Mouse (Mus musculus): ENCODE results near the gene Stk33. TPM values are rescaled to one million over a fixed set of nuclear protein-coding genes. Genes with fewer than 3 reads are reported as not detected.

Gene Stk33
- polyA plus RNA-seq, 1 experiment: 0.48 TPM

GRCm38 (mm10) chr7:109275901-109276300 is 163.0 kb downstream of the Stk33 start:
- Histone ChIP-seq H3K4me1 (ENCODE audit: control insufficient read depth, insufficient read depth, low read length) (no peaks in the 10 kb centered on the region), H3K9me3 (replicated peaks; ENCODE audit: control insufficient read depth, insufficient read depth, low read length, poor library complexity, severe bottlenecking) (no peaks in the 10 kb centered on the region), H3K9ac (ENCODE audit: low read depth, poor library complexity, severe bottlenecking) (no peak overlapping the region), H3K27ac (ENCODE audit: insufficient read depth, low read length) (no peak overlapping the region), H3K27me3 (ENCODE audit: control insufficient read depth, insufficient read depth, low read length, poor library complexity, severe bottlenecking) (no peaks in the 10 kb centered on the region), H3K4me3 (ENCODE audit: low read depth, low read length) (no peak overlapping the region), H3K36me3 (ENCODE audit: control insufficient read depth, insufficient read depth, low read length, poor library complexity, severe bottlenecking) (no peaks in the 10 kb centered on the region)
- TF ChIP-seq CTCF (IDR thresholded peaks at IDR 0.05; ENCODE audit: low read depth, low read length): no peak
- no peak for TF ChIP-seq EP300 (IDR thresholded peaks at IDR 0.05; ENCODE audit: insufficient read depth, low read depth, low read length)
- TF ChIP-seq POLR2A (IDR thresholded peaks at IDR 0.05; ENCODE audit: insufficient read depth, low read length): no peak

GRCm38 (mm10) chr7:109275151-109275550 is 163.7 kb downstream of the Stk33 start:
- Histone ChIP-seq H3K9ac (ENCODE audit: low read depth, poor library complexity, severe bottlenecking) (no peak overlapping the region), H3K27ac (ENCODE audit: insufficient read depth, low read length) (no peak overlapping the region), H3K4me1 (ENCODE audit: control insufficient read depth, insufficient read depth, low read length) (no peaks in the 10 kb centered on the region), H3K36me3 (ENCODE audit: control insufficient read depth, insufficient read depth, low read length, poor library complexity, severe bottlenecking) (no peaks in the 10 kb centered on the region), H3K4me3 (ENCODE audit: low read depth, low read length) (no peak overlapping the region), H3K9me3 (replicated peaks; ENCODE audit: control insufficient read depth, insufficient read depth, low read length, poor library complexity, severe bottlenecking) (no peaks in the 10 kb centered on the region), H3K27me3 (ENCODE audit: control insufficient read depth, insufficient read depth, low read length, poor library complexity, severe bottlenecking) (no peaks in the 10 kb centered on the region)
- TF ChIP-seq EP300 (IDR thresholded peaks at IDR 0.05; ENCODE audit: insufficient read depth, low read depth, low read length) (no peak), POLR2A (IDR thresholded peaks at IDR 0.05; ENCODE audit: insufficient read depth, low read length) (no peak), CTCF (IDR thresholded peaks at IDR 0.05; ENCODE audit: low read depth, low read length) (no peak)

- Histone ChIP-seq H3K4me3 (ENCODE audit: low read depth, low read length) (no peak overlapping the region), H3K36me3 (ENCODE audit: control insufficient read depth, insufficient read depth, low read length, poor library complexity, severe bottlenecking) (no peaks in the 10 kb centered on the region), H3K27ac (ENCODE audit: insufficient read depth, low read length) (no peak overlapping the region), H3K4me1 (ENCODE audit: control insufficient read depth, insufficient read depth, low read length) (no peaks in the 10 kb centered on the region), H3K9ac (ENCODE audit: low read depth, poor library complexity, severe bottlenecking) (no peak overlapping the region), H3K9me3 (replicated peaks; ENCODE audit: control insufficient read depth, insufficient read depth, low read length, poor library complexity, severe bottlenecking) (no peaks in the 10 kb centered on the region), H3K27me3 (ENCODE audit: control insufficient read depth, insufficient read depth, low read length, poor library complexity, severe bottlenecking) (no peaks in the 10 kb centered on the region)
- TF ChIP-seq CTCF (IDR thresholded peaks at IDR 0.05; ENCODE audit: low read depth, low read length) (no peak), POLR2A (IDR thresholded peaks at IDR 0.05; ENCODE audit: insufficient read depth, low read length) (no peak), EP300 (IDR thresholded peaks at IDR 0.05; ENCODE audit: insufficient read depth, low read depth, low read length) (no peak)
Measured at GRCm38 (mm10) chr7:109274289-109274688, 164.6 kb downstream of the Stk33 start.

- Histone ChIP-seq H3K4me1 (ENCODE audit: control insufficient read depth, insufficient read depth, low read length) (no peaks in the 10 kb centered on the region), H3K36me3 (ENCODE audit: control insufficient read depth, insufficient read depth, low read length, poor library complexity, severe bottlenecking) (no peaks in the 10 kb centered on the region), H3K9ac (ENCODE audit: low read depth, poor library complexity, severe bottlenecking) (no peak overlapping the region), H3K27ac (ENCODE audit: insufficient read depth, low read length) (no peak overlapping the region), H3K4me3 (ENCODE audit: low read depth, low read length) (no peak overlapping the region), H3K9me3 (replicated peaks; ENCODE audit: control insufficient read depth, insufficient read depth, low read length, poor library complexity, severe bottlenecking) (no peaks in the 10 kb centered on the region), H3K27me3 (ENCODE audit: control insufficient read depth, insufficient read depth, low read length, poor library complexity, severe bottlenecking) (no peaks in the 10 kb centered on the region)
- no peak for TF ChIP-seq CTCF (IDR thresholded peaks at IDR 0.05; ENCODE audit: low read depth, low read length)
- no peak for TF ChIP-seq POLR2A (IDR thresholded peaks at IDR 0.05; ENCODE audit: insufficient read depth, low read length)
- no peak for TF ChIP-seq EP300 (IDR thresholded peaks at IDR 0.05; ENCODE audit: insufficient read depth, low read depth, low read length)
Measured at GRCm38 (mm10) chr7:109269046-109269445, 169.8 kb downstream of the Stk33 start.

- no peak overlapping the region for H3K27ac ChIP-seq (ENCODE audit: insufficient read depth, low read length)
- H3K4me1 ChIP-seq (ENCODE audit: control insufficient read depth, insufficient read depth, low read length): no peaks in the 10 kb centered on the region
- no peak overlapping the region for H3K4me3 ChIP-seq (ENCODE audit: low read depth, low read length)
- H3K9ac ChIP-seq (ENCODE audit: low read depth, poor library complexity, severe bottlenecking): no peak overlapping the region
- no peaks in the 10 kb centered on the region for H3K27me3 ChIP-seq (ENCODE audit: control insufficient read depth, insufficient read depth, low read length, poor library complexity, severe bottlenecking)
- no peaks in the 10 kb centered on the region for H3K9me3 ChIP-seq (replicated peaks; ENCODE audit: control insufficient read depth, insufficient read depth, low read length, poor library complexity, severe bottlenecking)
- H3K36me3 ChIP-seq (ENCODE audit: control insufficient read depth, insufficient read depth, low read length, poor library complexity, severe bottlenecking): no peaks in the 10 kb centered on the region
- no peak for TF ChIP-seq EP300 (IDR thresholded peaks at IDR 0.05; ENCODE audit: insufficient read depth, low read depth, low read length)
- no peak for TF ChIP-seq POLR2A (IDR thresholded peaks at IDR 0.05; ENCODE audit: insufficient read depth, low read length)
- no peak for TF ChIP-seq CTCF (IDR thresholded peaks at IDR 0.05; ENCODE audit: low read depth, low read length)
Measured at GRCm38 (mm10) chr7:109267370-109267769, 171.5 kb downstream of the Stk33 start.

- no peak overlapping the region for H3K4me3 ChIP-seq (ENCODE audit: low read depth, low read length)
- no peaks in the 10 kb centered on the region for H3K36me3 ChIP-seq (ENCODE audit: control insufficient read depth, insufficient read depth, low read length, poor library complexity, severe bottlenecking)
- no peak for TF ChIP-seq POLR2A (IDR thresholded peaks at IDR 0.05; ENCODE audit: insufficient read depth, low read length)
- no peak for TF ChIP-seq EP300 (IDR thresholded peaks at IDR 0.05; ENCODE audit: insufficient read depth, low read depth, low read length)
- no peak overlapping the region for H3K9ac ChIP-seq (ENCODE audit: low read depth, poor library complexity, severe bottlenecking)
- H3K27ac ChIP-seq (ENCODE audit: insufficient read depth, low read length): no peak overlapping the region
- H3K27me3 ChIP-seq (ENCODE audit: control insufficient read depth, insufficient read depth, low read length, poor library complexity, severe bottlenecking): no peaks in the 10 kb centered on the region
- H3K4me1 ChIP-seq (ENCODE audit: control insufficient read depth, insufficient read depth, low read length): no peaks in the 10 kb centered on the region
- no peaks in the 10 kb centered on the region for H3K9me3 ChIP-seq (replicated peaks; ENCODE audit: control insufficient read depth, insufficient read depth, low read length, poor library complexity, severe bottlenecking)
Measured at GRCm38 (mm10) chr7:109266181-109266580, 172.7 kb downstream of the Stk33 start.
